Mouse (Mus musculus): Measurements from ENCODE around the gene Robo1. TPM values are rescaled to one million over a fixed set of nuclear protein-coding genes. Genes with fewer than 3 reads are reported as not detected.

The Robo1 gene
- total RNA-seq, 2 experiments from 2014 or later, result 50.3 to 55.6 TPM

- Histone ChIP-seq H3K27ac (no peak overlapping the region), H3K4me3 (no peak overlapping the region)
- intact Hi-C loops (cut with DNase I), result no loop called here
- TF ChIP-seq CTCF (IDR thresholded peaks at IDR 0.05), result no peak
- no peak for DNase-seq (ENCODE audit: extremely low spot score in 1 of 2, low spot score in 2 of 2)
Measured at GRCm38 (mm10) chr16:72874934-72875732, 567.0 kb downstream of the Robo1 start.

GRCm38 (mm10) chr16:72888108-72888507 lies 580.0 kb downstream of the Robo1 start:
- H3K4me3 ChIP-seq, result no peak overlapping the region
- no peak for DNase-seq (ENCODE audit: extremely low spot score in 1 of 2, low spot score in 2 of 2)
- no peak overlapping the region for H3K27ac ChIP-seq
- intact Hi-C loops (cut with DNase I), result no loop called here
- TF ChIP-seq CTCF (IDR thresholded peaks at IDR 0.05), result no peak

GRCm38 (mm10) chr16:72889401-72889800 lies 581.3 kb downstream of the Robo1 start:
- intact Hi-C loops (cut with DNase I), result no loop called here
- no peak for TF ChIP-seq CTCF (IDR thresholded peaks at IDR 0.05)
- no peak overlapping the region for H3K4me3 ChIP-seq
- no peak overlapping the region for H3K27ac ChIP-seq
- no peak for DNase-seq (ENCODE audit: extremely low spot score in 1 of 2, low spot score in 2 of 2)

- no peak for DNase-seq (ENCODE audit: extremely low spot score in 1 of 2, low spot score in 2 of 2)
- intact Hi-C loops (cut with DNase I), result no loop called here
- H3K27ac ChIP-seq, result no peak overlapping the region; the same call in 1 of the 2 replicates
- TF ChIP-seq CTCF (IDR thresholded peaks at IDR 0.05), result no peak
- H3K4me3 ChIP-seq, result no peak overlapping the region
Measured at GRCm38 (mm10) chr16:72897125-72897524, 589.0 kb downstream of the Robo1 start.

DNA sequence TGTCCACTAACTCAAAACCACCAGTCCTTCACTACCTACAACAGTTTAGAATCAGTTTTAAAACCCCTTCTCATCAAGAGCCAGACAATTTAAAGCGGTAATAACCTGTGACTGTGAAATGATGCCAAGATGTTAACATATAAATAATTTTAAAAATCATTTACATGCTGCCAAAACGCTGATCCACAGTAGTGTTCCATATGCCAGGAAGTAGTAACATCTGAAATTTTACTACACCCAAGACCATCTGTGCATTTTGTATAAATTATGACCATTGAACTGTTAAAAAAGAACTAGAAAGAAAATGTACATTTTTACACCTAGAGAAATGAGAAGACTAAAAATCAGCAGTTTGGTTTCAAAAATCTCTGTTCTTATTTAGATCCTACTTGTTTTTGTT lies 600.8 kb downstream of the Robo1 start:
- no peak overlapping the region for H3K27ac ChIP-seq
- H3K4me3 ChIP-seq, result no peak overlapping the region
- TF ChIP-seq CTCF (IDR thresholded peaks at IDR 0.05), result no peak
- DNase-seq (ENCODE audit: extremely low spot score in 1 of 2, low spot score in 2 of 2), result no peak
- intact Hi-C loops (cut with DNase I), result no loop called here

- intact Hi-C loops (cut with DNase I), result no loop called here
- DNase-seq (ENCODE audit: extremely low spot score in 1 of 2, low spot score in 2 of 2), result peak; percentile 53 to 71
- H3K27ac ChIP-seq, result no peak overlapping the region
Measured at GRCm38 (mm10) chr16:72913134-72913533, 605.0 kb downstream of the Robo1 start.

GRCm38 (mm10) chr16:72914068-72914630 lies 606.0 kb downstream of the Robo1 start:
- no peak; the same call in 1 of the 2 replicates for TF ChIP-seq CTCF (IDR thresholded peaks at IDR 0.05)
- Histone ChIP-seq H3K27ac (no peak overlapping the region), H3K4me3 (no peak overlapping the region)
- no peak for DNase-seq (ENCODE audit: extremely low spot score in 1 of 2, low spot score in 2 of 2)
- intact Hi-C loops (cut with DNase I), result no loop called here

More at GRCm38 (mm10) chr16:72913134-72913533, 605.0 kb downstream of the Robo1 start:
- no peak overlapping the region for H3K4me3 ChIP-seq
- no peak for TF ChIP-seq CTCF (IDR thresholded peaks at IDR 0.05)

GRCm38 (mm10) chr16:72920013-72920412 lies 611.9 kb downstream of the Robo1 start:
- Histone ChIP-seq H3K27ac (no peak overlapping the region), H3K4me3 (no peak overlapping the region)
- no peak for DNase-seq (ENCODE audit: extremely low spot score in 1 of 2, low spot score in 2 of 2)
- intact Hi-C loops (cut with DNase I), result no loop called here
- TF ChIP-seq CTCF (IDR thresholded peaks at IDR 0.05), result no peak

DNA sequence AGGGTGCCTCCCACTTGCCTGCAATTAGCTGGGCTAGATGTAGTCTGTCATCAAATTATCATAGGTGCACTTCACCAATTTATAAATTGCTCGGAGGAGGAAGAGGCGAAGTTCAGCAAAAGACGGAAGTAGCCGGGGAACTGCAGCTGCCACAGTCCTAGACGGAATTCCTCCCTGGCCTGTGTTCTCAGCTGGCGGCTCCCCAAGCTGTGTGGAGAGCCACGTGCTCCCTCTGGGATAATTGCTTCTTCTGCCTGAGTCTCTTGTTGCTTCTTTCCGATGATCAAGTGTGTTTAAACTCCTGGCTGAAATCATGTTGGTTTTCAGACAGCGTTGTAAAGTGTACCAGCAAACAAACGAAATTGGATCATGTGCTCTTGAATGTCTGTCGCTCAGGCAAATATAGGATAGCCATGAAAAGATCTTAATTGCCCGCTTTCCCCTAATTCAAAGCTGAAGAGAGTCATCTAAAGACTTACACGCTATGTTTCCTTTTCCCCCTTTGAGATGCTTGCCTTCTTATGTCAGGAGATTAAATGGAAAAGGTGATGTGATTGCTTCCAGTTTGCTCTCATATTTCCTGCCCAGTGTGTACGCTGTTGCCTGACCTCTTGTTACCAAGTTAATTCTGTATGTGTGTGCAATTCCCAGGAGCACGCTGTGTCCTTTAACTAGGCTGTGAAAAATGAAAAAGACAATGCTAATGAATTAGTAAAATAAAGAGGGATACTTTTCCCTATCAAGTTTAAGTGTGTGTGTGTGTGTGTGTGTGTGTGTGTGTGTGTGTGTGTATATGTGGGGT lies 616.5 kb downstream of the Robo1 start:
- peak; percentile 49 to 63 for DNase-seq (ENCODE audit: extremely low spot score in 1 of 2, low spot score in 2 of 2)
- Histone ChIP-seq H3K4me3 (peak overlapping the region; percentile 21; the same call in 1 of the 2 replicates), H3K27ac (no peak overlapping the region)
- intact Hi-C loops (cut with DNase I), result no loop called here
- TF ChIP-seq CTCF (IDR thresholded peaks at IDR 0.05), result no peak

GRCm38 (mm10) chr16:72928525-72929122 lies 620.5 kb downstream of the Robo1 start:
- intact Hi-C loops (cut with DNase I), result no loop called here
- no peak for DNase-seq (ENCODE audit: extremely low spot score in 1 of 2, low spot score in 2 of 2)
- H3K4me3 ChIP-seq, result no peak overlapping the region

DNA sequence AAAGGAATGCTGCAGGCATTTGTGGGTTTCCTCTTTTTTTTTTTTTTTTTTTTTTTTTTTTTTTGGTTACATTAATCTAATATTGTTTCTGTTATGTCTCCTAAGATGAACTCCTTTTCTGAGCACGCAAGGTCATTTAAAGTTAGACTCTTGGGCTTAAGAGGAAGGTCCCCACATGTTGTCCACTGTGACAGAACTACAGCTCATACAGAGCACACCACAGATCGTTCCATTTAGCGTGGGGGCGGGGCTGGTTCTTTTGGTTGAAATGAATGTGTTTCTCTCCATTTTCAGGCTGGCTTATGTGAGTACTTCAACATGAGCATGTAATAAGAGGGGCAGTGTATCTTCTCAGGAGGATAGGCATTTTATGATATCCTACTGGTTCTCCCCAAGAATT lies 622.8 kb downstream of the Robo1 start:
- intact Hi-C loops (cut with DNase I), result no loop called here
- DNase-seq (ENCODE audit: extremely low spot score in 1 of 2, low spot score in 2 of 2), result no peak
- TF ChIP-seq CTCF (IDR thresholded peaks at IDR 0.05), result no peak
- no peak overlapping the region for H3K27ac ChIP-seq
- H3K4me3 ChIP-seq, result no peak overlapping the region

More at GRCm38 (mm10) chr16:72928525-72929122, 620.5 kb downstream of the Robo1 start:
- no peak overlapping the region for H3K27ac ChIP-seq
- TF ChIP-seq CTCF (IDR thresholded peaks at IDR 0.05), result no peak

All from left cerebral cortex, adult 2 months (tissue).